Mouse (Mus musculus) liver, embryonic 13.5 days (tissue): Measurements from ENCODE around the gene Hnrnpl. TPM values are rescaled to one million over a fixed set of nuclear protein-coding genes. Genes with fewer than 3 reads are reported as not detected.
"Not testable (repeated sequence)": the region's sequence is repeated elsewhere in the genome, so short reads cannot be mapped to it uniquely, and the experiment has no call there.

Experiments
- ATAC-seq: fragments of 200-750 bp; cut with Nextera tagmentation; 2 replicates; pipeline ENCODE4 v1.8.0; 2017; ENCODE audit warnings: low read depth, mild to moderate bottlenecking, moderate number of reproducible peaks, moderate library complexity
- DNase-seq: peaks from one replicate; pipeline ENCODE4 v3.0.0; 2022
- H3K27ac ChIP-seq: fragments of 300-500 bp; sonication (generic); 2 replicates; pipeline ENCODE4 v1.5.1; 2015; ENCODE audit warnings: moderate library complexity, mild to moderate bottlenecking, inconsistent platforms
- H3K27me3 ChIP-seq: fragments of 300-500 bp; sonication (generic); 2 replicates; pipeline ENCODE4 v1.6.1; 2015; ENCODE audit warnings: mild to moderate bottlenecking, inconsistent platforms
- H3K36me3 ChIP-seq: fragments of 300-500 bp; sonication (generic); 2 replicates; pipeline ENCODE4 v1.6.1; 2015; ENCODE audit warnings: mild to moderate bottlenecking, inconsistent platforms
- H3K4me1 ChIP-seq: fragments of 300-500 bp; sonication (generic); replicated peaks from 2 replicates; pipeline ENCODE4 v1.6.1; 2015; ENCODE audit warnings: inconsistent platforms
- H3K4me2 ChIP-seq: fragments of 300-500 bp; sonication (generic); 2 replicates; pipeline ENCODE4 v1.6.1; 2015; ENCODE audit warnings: inconsistent platforms, mild to moderate bottlenecking, moderate library complexity
- H3K4me3 ChIP-seq: fragments of 300-500 bp; sonication (generic); replicated peaks from 2 replicates; pipeline ENCODE4 v1.5.1; 2015; ENCODE audit warnings: mild to moderate bottlenecking, inconsistent platforms
- H3K9ac ChIP-seq: fragments of 300-500 bp; sonication (generic); 2 replicates; pipeline ENCODE4 v1.6.1; 2015; ENCODE audit warnings: mild to moderate bottlenecking, inconsistent platforms
- H3K9me3 ChIP-seq: fragments of 300-500 bp; sonication (generic); replicated peaks from 2 replicates; pipeline ENCODE4 v1.6.1; 2016; ENCODE audit warnings: inconsistent platforms
- WGBS: fragments of 180-500 bp; shearing (Covaris S2); methylation state at CpG from one replicate; pipeline ENCODE4 v1.1.7; 2015; ENCODE audit not compliant: insufficient replicate concordance; 5-methylcytosine and 5-hydroxymethylcytosine counted together
- polyA plus RNA-seq: library from polyadenylated mRNA; unstranded; fragments of >200 nt; fragmentation: Nextera tagmentation; extraction: Ambion mirVana; gene quantifications from 2 replicates; pipeline ENCODE4 v1.2.1, GENCODE M21; 2015

The Hnrnpl gene
- polyA plus RNA-seq, 1 experiment from 2014 or later, result 130 TPM

DNA sequence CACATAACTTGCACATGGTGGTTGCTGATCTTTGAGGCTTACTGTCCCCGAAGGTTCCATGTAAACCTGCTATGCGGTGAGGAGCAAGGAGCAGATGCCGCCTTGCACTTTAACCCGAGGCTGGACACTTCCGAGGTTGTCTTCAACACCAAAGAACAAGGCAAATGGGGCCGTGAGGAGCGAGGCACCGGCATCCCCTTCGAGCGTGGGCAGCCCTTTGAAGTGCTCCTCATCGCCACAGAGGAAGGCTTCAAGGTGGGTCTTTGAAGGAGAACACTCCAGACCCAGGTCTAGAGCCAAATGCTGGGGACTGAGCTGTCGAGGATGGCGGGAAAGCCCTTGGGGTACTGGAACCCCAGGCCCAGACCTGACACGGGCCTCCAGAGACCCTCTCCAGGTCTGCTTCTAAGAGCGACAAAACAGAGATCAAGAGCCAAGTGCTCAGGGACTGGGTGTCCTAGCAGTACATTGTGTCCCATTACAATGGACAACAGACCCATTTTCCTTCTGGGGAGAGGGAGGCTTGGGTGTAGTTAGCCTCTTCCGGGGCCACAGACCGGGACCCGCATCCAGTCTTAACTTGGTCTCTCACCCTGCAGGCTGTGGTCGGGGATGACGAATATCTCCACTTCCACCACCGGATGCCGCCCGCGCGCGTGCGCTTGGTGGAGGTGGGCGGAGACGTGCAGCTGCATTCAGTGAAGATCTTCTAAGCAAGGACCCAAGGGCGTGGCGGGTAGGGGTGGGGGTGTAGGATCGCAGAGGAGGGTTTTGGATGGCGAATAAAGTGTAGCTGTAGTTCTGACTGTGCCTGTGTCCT is 57.4 kb downstream of the Hnrnpl start:
- ATAC-seq (peak; percentile 79), DNase-seq (peak; percentile 85)
- Histone ChIP-seq H3K27ac (peak overlapping the region; percentile 66), H3K9me3 (peaks cover 4% of the 10 kb centered on the region; the same call in 1 of the 2 replicates), H3K9ac (peak overlapping the region; percentile 60), H3K27me3 (no peaks in the 10 kb centered on the region), H3K4me2 (peak overlapping the region; percentile 66), H3K36me3 (no peaks in the 10 kb centered on the region), H3K4me3 (peak overlapping the region; percentile 38), H3K4me1 (peaks cover 39% of the 10 kb centered on the region)
- 32% methylated on average over 33 of the region's 33 CpGs for WGBS

DNA sequence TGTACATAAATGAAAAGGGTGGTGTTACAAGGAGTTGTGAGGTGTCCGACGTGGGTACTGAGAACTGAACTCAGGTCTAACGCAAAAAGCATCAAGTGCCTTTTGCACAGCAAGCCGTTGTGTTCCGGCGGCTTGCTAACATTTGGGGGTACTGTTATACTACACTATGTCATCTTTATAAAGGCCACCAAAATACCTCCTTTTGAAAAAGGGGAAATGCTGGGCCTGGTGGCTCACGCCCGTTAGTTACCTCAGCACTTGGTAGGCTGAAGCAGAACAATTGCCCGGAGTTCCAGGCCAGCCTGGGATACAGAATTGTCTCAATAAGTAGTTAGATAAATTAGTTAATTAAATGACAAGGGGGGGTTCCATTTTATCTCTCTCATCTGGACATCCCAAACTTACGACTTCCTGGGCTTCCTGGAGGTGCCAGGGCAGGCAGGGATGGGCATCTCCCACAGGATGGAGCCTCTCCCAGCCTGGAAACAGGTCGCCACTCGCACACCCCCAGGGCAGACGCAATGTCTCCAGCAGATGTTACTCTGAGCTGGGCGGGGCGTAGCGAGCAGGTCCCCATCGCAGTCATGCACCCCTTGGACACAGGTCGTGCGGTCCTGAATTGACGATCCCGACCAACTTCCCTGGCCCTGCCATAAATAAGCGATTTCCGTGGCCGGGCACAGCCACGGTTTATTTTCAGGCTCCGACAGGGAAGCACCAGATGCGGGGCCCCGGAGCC is 58.6 kb downstream of the Hnrnpl start:
- Histone ChIP-seq H3K4me3 (peak overlapping the region; percentile 38; the same call in 1 of the 2 replicates), H3K36me3 (no peaks in the 10 kb centered on the region), H3K4me1 (peaks cover 47% of the 10 kb centered on the region), H3K27ac (peak overlapping the region; percentile 66), H3K9me3 (no peaks in the 10 kb centered on the region), H3K4me2 (peak overlapping the region; percentile 66), H3K9ac (no peak overlapping the region), H3K27me3 (no peaks in the 10 kb centered on the region)
- 79% methylated on average over 28 of the region's 28 CpGs for WGBS
- ATAC-seq (peak; percentile 43), DNase-seq (no peak)

GRCm38 (mm10) chr7:28867508-28868340 is 59.4 kb downstream of the Hnrnpl start:
- Histone ChIP-seq H3K4me1 (peaks cover 47% of the 10 kb centered on the region), H3K9ac (peak overlapping the region; percentile 43; the same call in 1 of the 2 replicates), H3K27ac (peak overlapping the region; percentile 66; the same call in 1 of the 2 replicates), H3K4me3 (peak overlapping the region; percentile 38; the same call in 1 of the 2 replicates), H3K4me2 (peak overlapping the region; percentile 62)
- WGBS, result 19% methylated on average over 23 of the region's 23 CpGs
- H3K9me3 ChIP-seq, H3K27me3 ChIP-seq, H3K36me3 ChIP-seq: not testable (repeated sequence)
- peak; percentile 64 for ATAC-seq
- DNase-seq, result peak; percentile 56

DNA sequence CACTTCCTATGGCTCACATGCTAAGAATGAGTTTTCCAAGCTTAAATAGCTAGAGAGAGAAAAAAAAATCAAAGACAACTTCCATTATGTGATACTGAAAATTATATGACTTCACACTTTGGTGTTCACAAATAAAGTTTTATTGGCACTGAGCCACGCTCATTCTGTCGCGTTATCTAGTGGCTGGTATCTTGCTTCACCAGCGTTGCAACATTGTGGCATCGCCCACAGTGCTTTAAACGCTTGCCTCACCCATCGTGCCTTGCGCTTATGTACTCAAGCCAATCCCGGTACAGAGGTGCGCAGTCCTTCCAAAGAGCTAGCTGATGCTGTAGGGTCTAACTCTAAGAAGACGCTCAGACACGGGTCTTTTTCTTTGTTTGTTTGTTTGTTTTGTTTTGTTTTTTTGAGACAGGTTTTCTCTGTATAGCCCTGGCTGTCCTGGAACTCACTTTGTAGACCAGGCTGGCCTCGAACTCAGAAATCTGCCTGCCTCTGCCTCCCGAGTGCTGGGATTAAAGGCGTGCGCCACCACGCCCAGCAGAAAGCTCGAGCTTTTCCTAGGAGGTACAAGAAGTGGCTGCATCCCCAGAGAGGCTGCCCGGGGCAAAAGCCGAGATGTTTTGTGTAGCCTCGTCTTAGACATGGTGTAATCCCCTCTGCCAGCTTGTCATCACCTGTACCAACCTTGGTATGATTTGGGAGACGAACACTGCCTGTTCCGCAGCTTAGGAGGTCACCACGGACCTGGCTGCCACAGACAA is 62.7 kb downstream of the Hnrnpl start:
- no peak for ATAC-seq
- DNase-seq, result no peak
- 71% methylated on average over 24 of the region's 24 CpGs for WGBS

More for the DNA sequence above, 62.7 kb downstream of the Hnrnpl start:
- no peak overlapping the region for H3K9ac ChIP-seq
- no peaks in the 10 kb centered on the region for H3K36me3 ChIP-seq
- H3K4me3 ChIP-seq, result no peak overlapping the region
- H3K27ac ChIP-seq, result no peak overlapping the region
- H3K9me3 ChIP-seq, result no peaks in the 10 kb centered on the region
- H3K27me3 ChIP-seq, result no peaks in the 10 kb centered on the region
- H3K4me1 ChIP-seq, result peaks cover 26% of the 10 kb centered on the region
- no peak overlapping the region for H3K4me2 ChIP-seq

Other genes starting within 250 kb of the Hnrnpl start
- gene Samd4b, start 210.4 kb upstream of the Hnrnpl start, polyA plus RNA-seq, result 4.1 and 5.8 TPM in 2 replicates
- gene Pak4, start 210.4 kb upstream of the Hnrnpl start, polyA plus RNA-seq, result 16.2 and 18.5 TPM in 2 replicates
- gene Acp7, start 177.2 kb upstream of the Hnrnpl start, polyA plus RNA-seq, result not detected in 2 replicates
- 0.29 and 0.32 TPM in 2 replicates for gene Fbxo27, start 115.7 kb upstream of the Hnrnpl start, polyA plus RNA-seq
- gene Fbxo17, start 91.7 kb upstream of the Hnrnpl start, polyA plus RNA-seq, result 1.4 and 1.8 TPM in 2 replicates
- gene Mrps12, start 66.7 kb upstream of the Hnrnpl start, polyA plus RNA-seq, result 106 and 112 TPM in 2 replicates
- 16.3 and 17.0 TPM in 2 replicates for gene Sars2, start 66.5 kb upstream of the Hnrnpl start, polyA plus RNA-seq
- gene Ccer2, start 52.4 kb upstream of the Hnrnpl start, polyA plus RNA-seq, result not detected in 2 replicates
- gene Sirt2, start 41.8 kb upstream of the Hnrnpl start, polyA plus RNA-seq, result 25.1 and 28.4 TPM in 2 replicates
- 37.0 and 37.1 TPM in 2 replicates for gene Nfkbib, start 41.0 kb upstream of the Hnrnpl start, polyA plus RNA-seq
- gene Rinl, start 19.6 kb upstream of the Hnrnpl start, polyA plus RNA-seq, result 10.8 and 12.0 TPM in 2 replicates
- 74.5 and 77.7 TPM in 2 replicates for gene Ech1, start 16.7 kb downstream of the Hnrnpl start, polyA plus RNA-seq
- 1.6 and 3.1 TPM in 2 replicates for gene Lgals4, start 25.3 kb downstream of the Hnrnpl start, polyA plus RNA-seq
- gene Lgals7, start 55.3 kb downstream of the Hnrnpl start, polyA plus RNA-seq, result 0.44 TPM in 1 of 2 replicates, not detected in the other
- 0.09 and 0.13 TPM in 2 replicates for gene Capn12, start 72.9 kb downstream of the Hnrnpl start, polyA plus RNA-seq
- gene Actn4, start 153.8 kb downstream of the Hnrnpl start, polyA plus RNA-seq, result 116 and 131 TPM in 2 replicates
- gene Eif3k, start 173.3 kb downstream of the Hnrnpl start, polyA plus RNA-seq, result 294 and 308 TPM in 2 replicates
- 27.4 and 29.1 TPM in 2 replicates for gene Map4k1, start 173.5 kb downstream of the Hnrnpl start, polyA plus RNA-seq